Mouse (Mus musculus): ENCODE measurements around the gene Gpc1. TPM values are rescaled to one million over a fixed set of nuclear protein-coding genes. Genes with fewer than 3 reads are reported as not detected.

Gpc1 gene
- total and polyA plus RNA-seq, 3 experiments, result 0.05 to 0.55 TPM; not detected in 1

- TF ChIP-seq USF2 (conservative IDR thresholded peaks at IDR 0.05; ENCODE audit: low read depth, low read length) (no peak), MXI1 (IDR thresholded peaks at IDR 0.05; ENCODE audit: low read depth, low read length) (no peak), MYC (IDR thresholded peaks at IDR 0.05; ENCODE audit: low read depth, low read length) (no peak), RAD21 (IDR thresholded peaks at IDR 0.05; ENCODE audit: low read depth, low read length) (no peak), JUN (IDR thresholded peaks at IDR 0.05; ENCODE audit: insufficient read depth, low read depth, low read length) (no peak), ETS1 (conservative IDR thresholded peaks at IDR 0.05; ENCODE audit: low read depth, low read length) (no peak), ZC3H11A (IDR thresholded peaks at IDR 0.05; ENCODE audit: low read depth, low read length) (no peak), USF1 (IDR thresholded peaks at IDR 0.05; ENCODE audit: low read depth, low read length) (no peak), UBTF (IDR thresholded peaks at IDR 0.05; ENCODE audit: low read depth, low read length) (no peak), CTCF (conservative IDR thresholded peaks at IDR 0.05 in 1 of 2, IDR thresholded peaks at IDR 0.05 in 1 of 2; ENCODE audit: low read depth in 2 of 2, low read length in 2 of 2) (peak in 1 of 2 experiments; percentile 61; a peak in 2 of 4 replicates), CHD2 (IDR thresholded peaks at IDR 0.05; ENCODE audit: low read length) (no peak), GABPA (IDR thresholded peaks at IDR 0.05; ENCODE audit: insufficient replicate concordance, low read depth, low read length) (no peak), SMC3 (IDR thresholded peaks at IDR 0.05; ENCODE audit: low read depth, low read length) (no peak), ZNF384 (IDR thresholded peaks at IDR 0.05; ENCODE audit: low read depth, low read length) (no peak), MAZ (IDR thresholded peaks at IDR 0.05; ENCODE audit: low read depth, low read length) (no peak), POLR2AphosphoS2 (IDR thresholded peaks at IDR 0.05; ENCODE audit: low read depth, low read length) (no peak; the same call in none of the 2 replicates), IRF4 (IDR thresholded peaks at IDR 0.05; ENCODE audit: low read depth, low read length) (peak; percentile 46; the same call in 1 of the 2 replicates)
Measured at GRCm38 (mm10) chr1:92906779-92907631, 75.6 kb downstream of the Gpc1 start, which contains the start of gene Dusp28 (continued).

GRCm38 (mm10) chr1:92907632-92908360 is 76.4 kb downstream of the Gpc1 start:
- Histone ChIP-seq H3K4me1 (ENCODE audit: control insufficient read depth in 1 of 2, insufficient read depth in 2 of 2) (peaks cover 17 to 42% of the 10 kb centered on the region in 2 experiments), H3K9me3 (replicated peaks; ENCODE audit: low read length) (peaks cover 2% of the 10 kb centered on the region), H3K27me3 (replicated peaks) (peaks cover 11% of the 10 kb centered on the region), H3K79me2 (replicated peaks; ENCODE audit: control insufficient read depth, extremely low read depth, insufficient read depth, poor library complexity, severe bottlenecking) (no peaks in the 10 kb centered on the region), H3K4me2 (ENCODE audit: insufficient read depth, low read depth, poor library complexity, severe bottlenecking) (peak overlapping the region; percentile 54), H3K9ac (ENCODE audit: insufficient read depth, low read depth) (peak overlapping the region; percentile 70), H3K27ac (ENCODE audit: insufficient read depth, low read depth) (no peak overlapping the region), H3K36me3 (replicated peaks in 1 of 2; ENCODE audit: control insufficient read depth in 1 of 2, insufficient read depth in 1 of 2, low read length in 1 of 2) (peaks cover 0 to 8% of the 10 kb centered on the region in 2 experiments), H3K4me3 (replicated peaks in 1 of 3; ENCODE audit: low read depth in 2 of 3, low read length in 2 of 3, poor library complexity in 1 of 3) (peak overlapping the region; percentile 57 to 79 (median 57))
- dilution Hi-C loops (cut with MboI; ENCODE audit: extremely low pct_ligation_motif_present, extremely low pct_unique_long_range_greater_than_20kb, low sequenced_read_pairs), result no loop called here
- TF ChIP-seq EP300 (IDR thresholded peaks at IDR 0.05; ENCODE audit: low read length), result no peak
- TF ChIP-seq ETS1 (conservative IDR thresholded peaks at IDR 0.05; ENCODE audit: low read depth, low read length), result no peak
- no peak for TF ChIP-seq ZNF384 (IDR thresholded peaks at IDR 0.05; ENCODE audit: low read depth, low read length)
- TF ChIP-seq UBTF (IDR thresholded peaks at IDR 0.05; ENCODE audit: low read depth, low read length), result no peak
- TF ChIP-seq RAD21 (IDR thresholded peaks at IDR 0.05; ENCODE audit: low read depth, low read length), result no peak
- TF ChIP-seq IRF4 (IDR thresholded peaks at IDR 0.05; ENCODE audit: low read depth, low read length), result no peak
- no peak for TF ChIP-seq CHD2 (IDR thresholded peaks at IDR 0.05; ENCODE audit: low read length)
- TF ChIP-seq ZKSCAN1 (IDR thresholded peaks at IDR 0.05; ENCODE audit: borderline replicate concordance, low read depth, low read length), result no peak
- no peak for TF ChIP-seq POLR2AphosphoS2 (IDR thresholded peaks at IDR 0.05; ENCODE audit: low read depth, low read length)
- no peak for TF ChIP-seq CTCF (conservative IDR thresholded peaks at IDR 0.05 in 1 of 2, IDR thresholded peaks at IDR 0.05 in 1 of 2; ENCODE audit: low read depth in 2 of 2, low read length in 2 of 2)
- TF ChIP-seq TCF12 (IDR thresholded peaks at IDR 0.05; ENCODE audit: low read depth, low read length), result no peak
- TF ChIP-seq SIN3A (IDR thresholded peaks at IDR 0.05; ENCODE audit: low read length), result no peak
- TF ChIP-seq JUND (conservative IDR thresholded peaks at IDR 0.05; ENCODE audit: low read depth, low read length), result no peak
- TF ChIP-seq HCFC1 (IDR thresholded peaks at IDR 0.05; ENCODE audit: low read depth, low read length), result no peak
- in situ Hi-C loops (cut with MboI; ENCODE audit: low pct_ligation_motif_present, low pct_unique_long_range_greater_than_20kb, low sequenced_read_pairs), result no loop called here
- no peak for DNase-seq (ENCODE audit: extremely low read depth)

All from CH12.LX (cell line).